Comparison of ENCODE assay signal across 31 mouse cellular contexts in genomic region chr4:84011941-84012340, GRCm38 (mm10).
"Had no signal": no experiment of that assay in that cellular context is flagged by ENCODE, and none has a peak within 500 bp of the region (broad histone marks: within the 10 kb centered on the region; RNA-seq: fewer than 3 reads in every experiment).

No protein-coding gene starts in this region.

- ATAC-seq: liver, embryonic 12.5 days; liver, postnatal 0 days; lung, postnatal 0 days; midbrain, embryonic 15.5 days; midbrain, embryonic 16.5 days had no signal

- H3K4me3 ChIP-seq: left cerebral cortex, adult 2 months; limb, embryonic 10.5 days; limb, embryonic 12.5 days; limb, embryonic 13.5 days; limb, embryonic 15.5 days; liver, embryonic 12.5 days; liver, embryonic 13.5 days; liver, embryonic 15.5 days; lung, embryonic 15.5 days; megakaryocyte, embryonic 14.5 days; midbrain, embryonic 10.5 days; midbrain, embryonic 12.5 days; midbrain, embryonic 15.5 days; myocyte had no signal

- H3K9ac ChIP-seq: limb, embryonic 12.5 days; limb, embryonic 13.5 days; limb, embryonic 15.5 days; liver, embryonic 12.5 days; liver, embryonic 13.5 days; liver, embryonic 14.5 days; liver, embryonic 15.5 days; liver, postnatal 0 days; lung, embryonic 14.5 days; lung, embryonic 15.5 days; midbrain, embryonic 12.5 days; midbrain, embryonic 15.5 days had no signal

- DNase-seq: left cerebral cortex, postnatal 4 days; liver; liver, embryonic 13.5 days; liver, postnatal 0 days; lung, adult 18-20 months; lung, adult 2 months; lung, embryonic 14.5 days; lung, postnatal 10 days; lung, postnatal 14 days; lung, postnatal 36 days; lung, postnatal 4 days; midbrain, embryonic 14.5 days had no signal

- H3K27ac ChIP-seq: left cerebral cortex, adult 2 months; limb, embryonic 10.5 days; limb, embryonic 12.5 days; limb, embryonic 13.5 days; limb, embryonic 15.5 days; liver, embryonic 12.5 days; liver, embryonic 13.5 days; liver, embryonic 14.5 days; liver, embryonic 15.5 days; lung, embryonic 15.5 days; macrophage; midbrain, embryonic 10.5 days; midbrain, embryonic 12.5 days; midbrain, embryonic 15.5 days had no signal

- H3K4me1 ChIP-seq: liver, embryonic 12.5 days; liver, embryonic 13.5 days; liver, embryonic 15.5 days; midbrain, embryonic 10.5 days; midbrain, embryonic 12.5 days; midbrain, embryonic 15.5 days had no signal

- H3K27me3 ChIP-seq: limb, embryonic 15.5 days; liver, embryonic 12.5 days; liver, embryonic 13.5 days; liver, embryonic 15.5 days; lung, embryonic 15.5 days; midbrain, embryonic 15.5 days had no signal

- H3K9me3 ChIP-seq: limb, embryonic 10.5 days; limb, embryonic 12.5 days; limb, embryonic 15.5 days; liver, embryonic 12.5 days; liver, embryonic 13.5 days; liver, embryonic 15.5 days; lung, embryonic 15.5 days; midbrain, embryonic 10.5 days; midbrain, embryonic 12.5 days; midbrain, embryonic 15.5 days had no signal

- H3K36me3 ChIP-seq: limb, embryonic 10.5 days; limb, embryonic 12.5 days; limb, embryonic 13.5 days; limb, embryonic 15.5 days; liver, embryonic 12.5 days; liver, embryonic 13.5 days; liver, embryonic 15.5 days; lung, embryonic 15.5 days; midbrain, embryonic 10.5 days; midbrain, embryonic 12.5 days; midbrain, embryonic 15.5 days had no signal

- H3K4me2 ChIP-seq: limb, embryonic 12.5 days; limb, embryonic 13.5 days; limb, embryonic 15.5 days; liver, embryonic 11.5 days; liver, embryonic 12.5 days; liver, embryonic 13.5 days; liver, embryonic 15.5 days; lung, embryonic 14.5 days; lung, embryonic 15.5 days; midbrain, embryonic 11.5 days; midbrain, embryonic 12.5 days; midbrain, embryonic 15.5 days had no signal
